Mouse (Mus musculus) cerebellum, adult 11 months (tissue): ENCODE data around the gene Dnajb8.

Experiments
- DNase-seq: peaks from one replicate; pipeline ENCODE4 v3.0.0; 2022

Dnajb8 gene

DNA sequence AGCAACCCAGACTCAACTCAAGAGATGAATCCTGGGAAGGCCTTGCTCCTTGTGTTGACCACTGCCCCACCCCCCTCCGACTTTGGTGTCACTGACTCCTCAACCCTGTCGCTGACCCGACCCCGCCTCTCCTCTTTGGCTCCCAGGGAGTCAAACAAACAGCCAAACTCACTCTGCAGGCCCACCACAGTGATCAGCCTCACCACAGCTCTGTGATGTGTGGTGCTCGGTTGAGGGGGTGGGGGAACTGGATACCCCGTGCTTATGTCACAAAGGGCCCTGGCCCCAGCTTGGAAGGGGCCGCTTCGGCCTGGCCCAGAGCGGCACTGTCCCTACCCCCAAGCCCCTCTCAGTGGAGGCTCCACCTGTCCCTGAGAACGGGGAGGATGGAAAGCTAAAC lies at the start of gene Dnajb8:
TSS of gene Dnajb8 (plus strand) at position 301 of the 400 bp plus-strand sequence.
- no peak for DNase-seq

DNA sequence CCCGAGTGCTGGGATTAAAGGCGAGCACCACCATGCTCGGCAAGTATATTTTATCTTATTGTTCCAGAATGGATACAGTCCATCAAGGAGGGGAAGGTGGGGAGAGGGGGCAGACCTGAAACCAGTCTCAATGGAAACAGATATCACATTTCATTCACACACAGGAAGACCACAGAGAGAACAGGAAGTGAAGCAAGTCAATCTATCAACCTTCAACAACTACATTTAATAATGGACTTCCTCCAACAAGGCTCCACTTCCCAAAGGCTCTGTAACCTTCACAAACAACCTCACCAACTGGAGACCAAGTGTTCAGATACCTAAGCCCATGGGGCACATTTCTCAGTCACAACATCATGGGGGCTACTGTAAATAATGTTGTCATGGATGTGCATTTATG lies 47.9 kb upstream of the Dnajb8 start:
- no peak for DNase-seq

DNA sequence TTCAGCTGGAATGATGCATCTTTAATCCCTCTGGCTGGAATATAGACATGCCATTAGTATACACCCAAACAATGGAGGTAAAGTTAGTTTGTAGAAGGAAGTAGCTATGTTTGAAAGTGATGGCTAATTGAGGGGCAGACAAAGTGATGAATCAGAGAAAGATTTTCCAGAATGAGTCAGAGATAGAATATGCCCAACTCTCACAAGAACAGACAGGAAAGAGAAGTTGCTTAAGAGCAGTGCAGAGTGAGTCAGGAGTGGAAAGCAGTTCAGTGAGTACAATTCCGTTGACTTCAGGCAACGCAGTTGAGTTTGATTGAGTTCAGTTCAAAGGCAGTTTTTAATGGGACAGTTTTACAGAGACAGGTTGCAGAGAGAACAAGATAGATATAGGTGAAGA lies 47.4 kb upstream of the Dnajb8 start:
- no peak for DNase-seq

DNA sequence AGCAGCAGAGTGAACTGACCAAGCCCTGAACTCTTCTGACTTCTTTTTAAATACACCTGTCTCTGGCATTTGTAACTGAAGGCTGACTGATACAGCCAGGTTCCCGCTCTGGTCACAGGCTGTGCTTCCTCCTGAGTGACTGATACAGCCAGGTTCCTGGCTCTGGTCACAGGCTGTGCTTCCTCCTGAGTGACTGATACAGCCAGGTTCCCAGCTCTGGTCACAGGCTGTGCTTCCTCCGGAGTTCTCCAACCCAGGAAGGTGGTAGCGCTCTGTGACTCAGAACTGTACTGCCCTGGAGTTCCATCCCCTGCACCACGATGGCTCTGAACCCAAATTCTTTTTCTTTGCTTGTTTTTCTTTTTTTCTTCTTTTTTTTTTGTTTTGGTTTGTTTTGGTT lies 37.4 kb upstream of the Dnajb8 start:
- no peak for DNase-seq

DNA sequence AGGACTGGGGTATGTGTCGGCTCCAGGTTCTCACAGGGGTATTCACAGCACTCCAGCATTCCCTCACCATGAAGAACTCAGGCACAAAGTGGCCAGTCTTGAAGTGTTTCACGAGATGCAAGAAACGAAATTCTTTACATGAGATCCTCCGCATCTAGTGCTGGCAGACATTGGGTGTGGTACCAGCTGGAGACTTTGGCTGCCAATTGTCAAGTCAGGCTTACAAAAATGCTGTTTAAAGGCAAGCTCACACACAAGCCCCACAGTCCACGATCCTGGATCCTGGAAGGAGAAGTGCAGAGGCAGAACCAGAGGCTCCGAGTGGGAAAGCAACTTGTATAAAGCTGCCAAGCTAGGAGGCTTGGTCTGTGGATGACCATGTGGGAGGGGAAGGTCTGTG lies 33.9 kb upstream of the Dnajb8 start:
- no peak for DNase-seq

DNA sequence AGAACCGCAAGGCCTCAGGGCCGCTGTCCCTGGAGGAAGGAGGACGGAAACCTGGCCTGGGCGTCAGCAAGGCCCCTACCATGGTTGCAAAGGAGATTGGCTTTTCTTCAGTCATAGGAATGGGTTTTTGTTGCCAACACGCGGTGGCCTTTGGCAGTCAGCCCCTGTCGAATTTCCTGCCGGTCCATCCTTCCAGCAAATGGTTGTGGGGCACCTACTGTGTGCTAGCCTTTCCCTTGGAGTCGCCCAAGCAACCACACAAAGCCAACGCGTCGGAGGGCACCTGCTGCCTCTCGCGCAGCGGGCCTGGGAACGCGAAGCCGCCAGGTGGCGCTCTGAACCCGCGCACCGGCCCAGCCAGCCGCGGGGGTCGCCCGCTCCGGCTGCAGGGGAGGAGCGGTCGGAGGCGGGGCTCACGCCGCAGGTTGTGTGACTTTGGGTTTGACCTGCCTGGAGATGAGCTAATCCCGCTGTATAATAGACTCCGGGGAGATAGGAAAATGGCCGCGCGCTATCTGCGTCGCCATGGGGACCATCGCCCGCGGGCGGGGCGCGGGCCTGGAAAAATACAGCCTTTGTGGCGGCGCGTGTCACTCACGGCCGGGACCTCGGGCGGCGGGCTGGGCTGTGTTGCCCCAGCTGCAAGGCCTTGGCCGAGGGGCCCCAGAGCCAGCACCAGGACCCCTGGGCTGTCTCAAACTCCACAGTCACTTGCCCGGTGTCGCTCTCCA lies 32.6 kb upstream of the Dnajb8 start:
- DNase-seq: peak; percentile 66

DNA sequence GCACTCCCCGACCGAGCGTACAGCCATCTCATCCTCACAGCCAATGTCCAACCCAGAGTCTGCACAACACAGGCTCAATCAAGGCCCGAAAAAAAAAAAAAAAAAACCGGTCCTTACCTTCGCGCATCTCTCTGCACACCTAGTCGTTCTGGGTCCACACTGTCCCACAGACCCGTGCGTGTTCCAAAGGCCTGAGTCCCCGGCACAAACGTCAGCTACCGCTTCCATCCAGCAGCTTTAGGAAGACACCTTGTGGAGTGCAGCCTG lies 32.1 kb upstream of the Dnajb8 start:
- no peak for DNase-seq

DNA sequence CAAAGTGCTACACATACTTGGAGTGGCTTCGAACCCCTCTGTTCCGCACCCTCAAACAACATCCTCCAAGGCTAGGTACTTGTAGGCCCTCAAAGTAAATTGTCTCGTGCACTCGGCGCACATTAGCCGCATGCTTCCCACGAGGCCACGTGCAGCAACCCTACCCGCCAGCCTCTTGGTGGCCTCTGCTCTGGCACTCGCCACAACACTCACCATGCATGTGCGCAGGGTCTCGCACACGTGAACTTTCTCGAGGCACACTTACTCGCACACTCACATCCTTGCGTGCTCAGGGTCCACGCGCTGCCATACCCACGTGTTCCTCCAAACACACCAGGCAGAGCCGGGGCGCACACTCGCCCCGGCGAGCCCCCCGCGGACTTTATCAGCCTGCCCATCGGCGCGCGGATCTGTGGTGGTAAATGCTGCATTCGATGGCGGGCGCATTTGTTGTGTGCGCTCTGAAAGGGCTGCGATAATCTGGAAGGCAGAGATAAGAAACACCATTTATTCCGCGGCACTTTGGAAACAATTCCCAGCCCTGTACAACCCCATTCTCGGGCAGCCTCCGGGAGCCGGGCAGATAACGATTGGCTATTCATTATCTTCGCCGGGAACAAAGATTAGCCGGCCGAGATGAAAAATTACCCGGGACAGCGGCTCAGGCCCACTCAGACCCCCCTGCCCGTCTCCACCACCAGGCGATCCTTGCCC lies 31.6 kb upstream of the Dnajb8 start:
- no peak for DNase-seq

DNA sequence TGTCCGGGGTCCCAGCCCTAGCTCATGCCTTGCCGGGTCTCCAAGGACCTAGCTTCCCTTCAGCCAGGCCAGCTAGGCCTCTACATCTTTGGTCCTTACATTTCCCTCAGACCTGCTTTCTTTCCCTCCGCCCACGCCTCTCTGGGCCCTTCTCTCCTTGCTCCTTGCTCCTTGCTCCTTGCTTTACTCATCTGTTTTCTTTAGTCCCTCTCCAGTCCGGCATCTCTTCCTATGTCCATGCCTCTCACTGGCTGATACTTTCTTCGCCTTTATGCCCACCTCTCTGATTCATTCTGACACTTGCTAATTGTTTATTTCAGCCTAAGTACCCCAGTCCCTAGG lies 31.1 kb upstream of the Dnajb8 start:
- no peak for DNase-seq

DNA sequence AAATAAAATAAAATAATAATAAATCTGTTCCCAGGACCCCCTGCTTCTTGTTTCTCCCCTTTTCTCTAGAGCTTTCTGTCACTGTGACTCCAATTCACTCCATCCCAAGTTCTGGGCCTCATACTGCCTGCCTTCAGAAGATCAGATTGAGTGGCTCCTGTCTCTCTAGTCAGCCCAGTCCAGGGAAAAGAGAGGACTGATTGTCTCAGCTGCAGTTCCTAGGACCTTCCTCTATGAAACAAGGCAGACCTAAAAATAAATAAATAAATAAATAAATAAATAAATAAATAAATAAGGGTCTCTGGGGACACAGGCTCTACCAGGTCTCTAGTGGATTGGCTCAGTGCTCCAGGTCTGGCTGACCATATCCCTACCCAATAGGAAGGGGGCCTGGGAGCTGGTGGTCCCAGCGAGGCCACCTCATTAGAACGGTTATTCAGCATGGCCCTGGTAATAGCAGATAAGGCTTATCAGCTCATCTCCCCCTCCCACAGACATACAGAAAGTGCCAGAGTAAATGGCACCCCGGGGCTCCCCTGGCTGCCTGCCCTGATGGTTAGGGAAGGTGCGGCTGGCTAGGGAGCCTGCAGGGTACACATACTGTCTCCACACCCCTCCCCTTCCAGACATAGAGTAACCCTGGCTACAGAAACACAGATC lies 30.5 kb upstream of the Dnajb8 start:
- DNase-seq: no peak

DNA sequence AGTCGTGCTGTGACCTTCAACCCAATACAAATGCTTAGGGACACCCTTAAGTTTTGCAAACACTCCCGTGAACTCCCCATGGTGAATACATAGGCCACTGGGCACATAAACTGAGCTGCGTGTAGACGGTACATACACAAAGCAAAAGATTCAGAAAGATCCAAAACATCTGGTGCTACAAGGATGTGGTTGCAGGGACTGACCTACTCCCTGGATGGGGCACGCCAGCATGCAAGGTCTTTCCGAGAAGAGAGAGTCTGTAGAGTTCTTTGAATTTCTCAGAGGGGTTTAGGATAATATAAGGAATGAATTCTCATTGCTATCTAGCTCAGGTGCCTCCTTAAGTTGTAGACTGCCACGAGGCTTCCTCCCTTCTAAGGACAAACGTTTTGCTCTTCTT lies 29.3 kb upstream of the Dnajb8 start:
- no peak for DNase-seq

DNA sequence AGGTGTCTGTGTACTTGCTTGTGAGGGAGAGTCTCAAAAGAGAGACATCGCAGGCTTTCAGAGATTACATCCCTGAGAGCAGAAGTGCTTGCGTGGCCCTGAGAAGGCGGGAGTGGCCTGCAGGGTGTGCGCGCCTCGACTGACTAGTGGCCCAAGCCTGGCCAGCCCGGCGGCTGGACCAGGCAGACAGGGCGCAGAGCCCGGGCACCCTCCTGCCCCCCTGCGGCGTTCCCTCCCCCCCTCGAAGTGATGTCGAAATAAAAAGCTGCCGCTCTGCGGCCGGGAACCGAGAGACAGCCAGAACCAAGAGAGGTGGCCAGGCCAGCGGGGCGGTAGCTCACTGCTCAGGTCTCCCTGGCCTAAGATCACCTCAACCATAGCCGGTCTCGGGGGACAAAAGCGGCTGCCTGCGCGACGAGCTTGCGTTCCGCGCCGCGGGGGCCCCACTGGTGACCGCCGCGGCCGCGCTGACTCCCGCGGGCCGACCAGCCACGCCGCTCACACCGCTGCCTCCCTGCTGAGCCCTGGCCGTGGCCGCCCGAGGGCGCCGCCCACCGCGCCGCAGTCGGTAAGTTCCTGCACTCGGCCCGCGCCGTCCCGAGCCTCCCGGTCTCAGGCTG lies 28.5 kb upstream of the Dnajb8 start, which contains the start of gene Gata2:
TSS of gene Gata2 (plus strand) at position 459 of the 620 bp plus-strand sequence.
- no peak for DNase-seq

DNA sequence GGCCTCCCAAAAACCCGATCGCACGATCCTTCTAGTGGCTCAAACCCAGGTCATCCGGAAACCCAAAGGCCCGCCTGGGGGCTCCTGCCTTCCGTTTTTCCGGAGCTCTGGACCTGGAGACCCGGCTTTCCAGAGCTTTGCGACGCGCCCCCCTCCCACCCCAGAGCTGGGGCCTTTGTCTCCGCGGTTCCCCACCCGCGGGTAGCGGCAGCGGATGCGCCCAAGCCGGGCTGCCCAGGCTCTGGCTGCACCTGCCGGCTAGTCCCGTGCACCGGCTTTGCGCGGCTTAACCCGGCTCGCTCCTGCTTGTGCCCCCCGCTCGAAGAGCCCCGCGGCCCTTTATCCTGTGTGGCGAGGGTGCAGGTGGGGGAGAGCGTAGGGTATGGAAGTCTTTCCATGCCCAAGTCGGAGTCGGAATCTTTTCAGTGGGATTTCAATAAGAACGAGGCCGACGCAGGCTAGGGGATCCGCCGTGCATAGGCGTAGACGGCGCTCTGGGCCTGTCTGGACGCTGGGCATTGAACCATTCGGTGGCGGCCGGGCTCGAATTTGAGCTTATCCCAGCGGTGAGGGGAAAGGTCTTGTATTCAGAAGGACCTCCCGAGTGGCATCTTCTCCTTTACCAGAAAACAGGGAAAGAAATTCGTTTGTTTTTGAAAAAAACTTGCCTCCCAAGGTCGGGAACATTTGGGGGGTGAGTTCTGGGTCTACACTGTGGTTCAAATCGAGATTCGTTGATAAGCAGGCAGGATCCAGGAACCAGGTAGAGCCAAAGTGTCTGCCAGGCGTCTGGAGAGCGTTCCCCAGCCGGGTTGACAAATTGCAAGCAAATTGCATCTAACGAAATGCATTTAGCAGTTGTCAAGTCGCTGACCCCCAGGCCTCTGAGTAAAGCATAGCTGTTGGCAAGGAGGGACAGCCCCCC lies 27.8 kb upstream of the Dnajb8 start:
- no peak for DNase-seq

DNA sequence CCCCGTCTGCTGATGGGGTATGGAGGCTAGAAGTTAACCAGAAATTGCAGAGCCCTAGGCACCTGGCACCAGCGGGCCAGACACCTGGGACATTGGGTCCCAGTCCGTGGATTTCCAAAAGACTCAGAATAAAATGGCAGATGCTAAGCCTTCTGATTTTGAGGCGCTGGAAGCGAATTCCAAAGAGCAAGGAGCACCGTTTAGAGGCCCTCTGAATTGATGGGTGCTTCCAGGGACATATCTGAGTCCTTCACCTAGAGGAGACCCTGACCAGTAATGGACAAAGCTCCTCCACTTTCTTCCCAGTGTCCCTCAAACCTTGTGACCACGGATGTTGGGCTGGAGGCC lies 27.1 kb upstream of the Dnajb8 start:
- DNase-seq: no peak

DNA sequence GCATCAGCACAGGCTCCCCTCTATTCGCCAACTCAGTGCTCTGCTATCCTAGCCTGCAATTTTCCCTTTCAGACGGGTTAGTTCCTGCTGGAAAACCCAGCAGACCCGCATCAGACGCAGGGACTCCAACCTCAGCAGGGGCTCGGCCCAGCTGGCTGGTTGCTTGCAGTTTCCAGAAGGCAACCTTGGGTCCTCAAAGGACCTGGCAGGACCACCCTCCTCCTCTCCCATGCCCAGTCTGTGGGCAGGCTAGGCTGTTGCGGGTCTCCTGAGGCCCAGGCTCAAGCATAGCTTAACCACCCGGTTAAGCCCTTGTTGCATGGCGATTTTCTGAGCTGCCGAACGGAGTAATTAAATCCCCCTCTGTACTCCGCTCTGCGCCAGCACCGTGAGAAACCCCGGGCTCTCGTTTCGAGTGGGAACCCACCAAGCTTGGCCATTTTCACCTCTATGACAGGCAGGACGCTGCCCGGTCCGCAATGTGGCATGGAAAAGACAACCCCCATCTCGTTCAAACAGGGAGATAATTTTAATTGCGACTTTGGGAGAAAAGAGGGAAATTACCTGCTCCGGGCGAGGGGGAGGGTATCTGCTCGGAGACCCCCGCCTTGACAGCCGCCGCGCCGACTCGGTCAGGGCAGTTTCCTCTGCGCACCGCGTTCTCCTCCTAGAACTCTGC lies 25.9 kb upstream of the Dnajb8 start:
- DNase-seq: no peak

DNA sequence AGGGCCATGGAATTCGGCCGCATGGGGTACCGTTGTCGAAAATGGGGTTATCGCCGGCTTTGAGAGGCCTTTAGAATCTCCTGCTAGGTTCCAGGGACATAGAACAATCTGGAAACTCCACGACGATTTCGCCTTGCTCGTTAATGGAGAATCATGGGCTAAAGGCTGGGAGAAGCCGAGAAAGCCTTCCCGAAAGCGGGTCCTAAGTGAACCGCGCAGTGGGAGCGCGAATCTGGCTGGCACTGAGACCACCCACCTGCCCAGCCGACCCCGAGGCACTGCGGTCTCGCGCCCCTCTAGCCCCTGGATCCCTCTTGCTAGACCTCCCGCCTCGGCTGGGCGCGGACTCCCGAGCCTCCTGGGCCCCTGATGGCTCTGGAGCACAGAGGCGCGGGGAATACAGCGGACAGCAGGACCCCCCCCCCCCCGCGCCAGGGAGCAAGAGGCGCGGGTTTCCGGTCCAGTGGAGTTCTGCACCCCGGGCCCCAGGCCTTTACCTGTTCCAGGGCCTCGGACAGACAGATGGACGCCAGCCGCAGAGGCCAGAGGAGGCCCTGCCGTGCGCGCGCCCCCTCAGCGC lies 25.2 kb upstream of the Dnajb8 start:
- no peak for DNase-seq

DNA sequence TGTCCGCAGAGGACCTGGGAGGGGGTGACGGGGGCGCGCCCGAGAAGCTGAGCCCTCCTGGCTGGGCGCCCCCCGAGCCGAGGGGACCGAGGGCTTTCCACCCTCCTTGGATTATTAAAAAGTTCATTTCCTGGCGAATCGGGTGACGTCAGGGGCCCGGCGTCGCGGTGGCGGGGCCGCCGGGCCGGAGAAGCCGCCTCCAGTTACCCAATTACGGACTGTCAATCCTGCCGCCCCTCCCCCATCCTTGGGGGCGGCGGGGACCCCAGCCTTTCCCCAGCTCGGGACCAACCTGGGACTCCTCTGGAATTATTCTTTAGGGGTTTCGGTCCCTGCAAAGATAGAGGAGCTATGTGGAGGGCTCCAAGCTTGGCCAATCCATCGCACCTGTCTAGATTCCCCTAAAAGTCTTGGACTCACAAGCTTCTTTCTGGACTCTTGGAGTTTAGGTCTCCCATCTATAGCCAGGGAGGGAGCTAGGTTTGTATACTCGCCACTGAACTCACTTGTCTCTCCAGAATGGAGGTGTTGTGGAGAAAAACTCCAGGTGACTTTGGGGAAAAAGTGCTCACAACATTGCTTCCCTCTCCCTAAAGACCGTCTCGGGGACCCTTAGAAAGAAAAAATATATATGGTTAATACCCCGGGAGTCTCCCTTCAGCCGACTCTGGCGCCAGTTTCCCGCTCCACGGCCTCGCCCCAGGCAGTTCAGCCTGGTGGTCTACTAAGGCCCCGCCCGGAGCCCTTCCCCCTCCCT lies 24.6 kb upstream of the Dnajb8 start:
- no peak for DNase-seq

DNA sequence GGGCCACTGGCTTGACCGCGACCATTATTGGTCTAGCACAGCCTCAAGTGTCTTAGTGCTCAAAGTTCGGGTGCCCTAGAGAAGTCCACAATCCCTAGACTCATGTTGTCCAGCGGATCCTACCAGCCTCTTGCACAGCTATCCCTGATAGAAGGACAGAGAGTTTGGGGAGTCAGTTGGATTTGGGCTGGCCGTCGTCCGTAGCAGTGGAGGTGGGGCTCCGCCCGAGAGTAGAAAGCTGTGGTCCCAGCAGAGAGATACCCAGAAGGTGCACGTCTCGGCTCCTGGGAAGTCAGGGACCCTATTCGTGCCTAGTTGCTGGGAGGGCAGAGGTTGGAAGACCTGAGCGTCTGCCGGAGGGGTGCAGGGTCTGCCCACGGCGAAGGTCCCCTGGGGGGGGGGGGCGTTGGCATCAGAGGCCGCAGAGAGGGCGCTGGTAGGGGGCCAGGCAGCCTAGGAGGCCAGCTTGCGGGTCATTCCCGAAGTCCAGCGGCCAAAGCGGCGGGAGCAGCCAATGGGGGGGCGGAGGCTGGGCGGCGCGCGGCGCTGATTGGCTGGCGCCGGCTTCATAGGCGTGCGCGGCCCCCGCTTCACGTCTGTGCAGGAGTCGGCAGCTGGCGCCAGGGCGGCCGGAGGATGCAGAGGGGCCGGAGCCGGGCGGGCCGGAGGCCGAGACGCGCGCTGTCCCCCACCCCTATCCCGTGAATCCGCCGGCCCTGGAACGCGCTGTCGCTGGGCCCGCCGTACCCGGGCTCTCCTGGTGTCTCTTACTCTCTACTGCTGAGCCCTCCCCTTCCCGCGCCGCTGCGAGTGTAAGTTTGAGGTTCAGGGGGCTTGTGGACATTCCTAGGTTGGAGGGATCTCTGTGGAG lies 23.8 kb upstream of the Dnajb8 start:
- DNase-seq: no peak

DNA sequence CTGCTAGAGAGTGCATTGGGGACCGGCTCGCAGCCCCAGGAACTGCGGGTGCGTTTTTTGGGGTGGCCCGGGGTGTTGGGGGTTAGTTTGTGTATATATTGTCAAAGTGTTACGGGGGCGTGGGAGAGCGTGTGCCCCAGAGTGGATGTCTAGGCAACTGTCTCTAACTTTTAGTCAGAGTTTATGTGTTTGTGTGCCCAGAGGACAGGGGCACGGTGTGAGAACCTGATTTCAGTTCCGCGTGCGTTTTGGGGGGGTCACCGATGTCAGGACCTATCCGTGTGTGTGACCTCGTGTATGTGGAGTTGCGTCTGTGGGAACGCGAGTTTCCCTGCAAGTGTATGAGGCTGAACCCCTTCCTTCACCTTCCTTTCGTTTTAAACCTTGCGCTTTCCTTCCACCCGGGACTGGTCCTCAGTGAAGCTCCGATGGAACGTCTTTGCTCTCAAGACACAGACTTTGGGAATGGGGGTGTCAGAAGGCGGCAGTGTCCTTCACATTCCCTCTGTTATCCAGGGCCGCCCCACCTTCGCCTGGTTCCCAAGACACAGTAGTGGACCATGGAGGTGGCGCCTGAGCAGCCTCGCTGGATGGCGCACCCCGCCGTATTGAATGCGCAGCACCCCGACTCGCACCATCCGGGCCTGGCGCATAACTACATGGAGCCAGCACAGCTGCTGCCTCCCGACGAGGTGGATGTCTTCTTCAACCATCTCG lies 22.9 kb upstream of the Dnajb8 start:
- no peak for DNase-seq
